Mouse (Mus musculus) cerebellum, adult 11 months (tissue): ENCODE results near the gene Gpr75.

Experiments used
- DNase-seq: peaks from one replicate; pipeline ENCODE4 v3.0.0; 2022

The Gpr75 gene

GRCm38 (mm10) chr11:30885171-30885871, at the start of gene Gpr75, which contains the start of gene Asb3:
Gene Gpr75 (plus strand): TSS chr11:30885358.
Gene Asb3 (plus strand): TSS chr11:30885416.
- peak; percentile 85 for DNase-seq

- no peak for DNase-seq
These were observed 46.4 kb upstream of the Gpr75 start for GRCm38 (mm10) chr11:30838793-30839192.

- DNase-seq, result no peak
These were observed 40.8 kb upstream of the Gpr75 start for GRCm38 (mm10) chr11:30844355-30844754.

- no peak for DNase-seq
These were observed 12.7 kb upstream of the Gpr75 start for GRCm38 (mm10) chr11:30872425-30872824.

GRCm38 (mm10) chr11:30888153-30888552, 3.0 kb downstream of the Gpr75 start:
- DNase-seq, result no peak

GRCm38 (mm10) chr11:30896201-30896600, 11.0 kb downstream of the Gpr75 start:
- no peak for DNase-seq

- no peak for DNase-seq
These were observed 14.2 kb downstream of the Gpr75 start for GRCm38 (mm10) chr11:30899312-30899711.

GRCm38 (mm10) chr11:30912311-30912710, 27.2 kb downstream of the Gpr75 start:
- DNase-seq, result no peak

- no peak for DNase-seq
These were observed 35.5 kb downstream of the Gpr75 start for GRCm38 (mm10) chr11:30920641-30921040.

GRCm38 (mm10) chr11:30923283-30923682, 38.1 kb downstream of the Gpr75 start:
- no peak for DNase-seq

GRCm38 (mm10) chr11:30928079-30928478, 42.9 kb downstream of the Gpr75 start:
- no peak for DNase-seq

GRCm38 (mm10) chr11:30928498-30928897, 43.3 kb downstream of the Gpr75 start:
- no peak for DNase-seq
